21 mouse cellular contexts compared by ENCODE assay signal in genomic region chr7:128100742-128101357, GRCm38 (mm10). TPM values are rescaled to one million over a fixed set of nuclear protein-coding genes. Genes with fewer than 3 reads are reported as not detected.
"Had no signal": no experiment of that assay in that cellular context is flagged by ENCODE, and none has a peak within 500 bp of the region (broad histone marks: within the 10 kb centered on the region; RNA-seq: fewer than 3 reads in every experiment).

No protein-coding gene starts in this region.

- H3K27me3 ChIP-seq: limb, embryonic 15.5 days; liver, embryonic 13.5 days; midbrain, embryonic 12.5 days; stomach, embryonic 15.5 days had no signal

- H3K4me2 ChIP-seq: limb, embryonic 15.5 days; liver, embryonic 13.5 days; midbrain, embryonic 12.5 days; stomach, embryonic 15.5 days had no signal

- H3K4me1 ChIP-seq: limb, embryonic 15.5 days; liver, embryonic 13.5 days; midbrain, embryonic 12.5 days; stomach, embryonic 15.5 days had no signal

- H3K4me3 ChIP-seq: left cerebral cortex, adult 2 months; limb, embryonic 15.5 days; liver, embryonic 13.5 days; midbrain, embryonic 12.5 days; stomach, embryonic 15.5 days had no signal

- DNase-seq: kidney, adult 18-20 months; kidney, postnatal 10 days; kidney, postnatal 4 days; liver, embryonic 13.5 days; lung, adult 18-20 months; right cerebral cortex, adult 18-20 months; right cerebral cortex, postnatal 25 days; thymus, postnatal 36 days had no signal

- H3K27ac ChIP-seq: left cerebral cortex, adult 2 months; limb, embryonic 15.5 days; liver, embryonic 13.5 days; midbrain, embryonic 12.5 days; stomach, embryonic 15.5 days had no signal

- H3K36me3 ChIP-seq: limb, embryonic 15.5 days; liver, embryonic 13.5 days; midbrain, embryonic 12.5 days; stomach, embryonic 15.5 days had no signal

- H3K9ac ChIP-seq: limb, embryonic 15.5 days; liver, embryonic 13.5 days; midbrain, embryonic 12.5 days; stomach, embryonic 15.5 days had no signal

- H3K9me3 ChIP-seq: limb, embryonic 15.5 days; liver, embryonic 13.5 days; midbrain, embryonic 12.5 days; stomach, embryonic 15.5 days had no signal

- ATAC-seq: midbrain, embryonic 16.5 days had no signal

RNA-seq across cellular contexts. Expression of gene Itgax, which starts 28.5 kb away (rescaled TPM):
- polyA plus RNA-seq: limb, embryonic 11.5 days had no signal

RNA-seq across cellular contexts. Expression of gene Gm49368, which starts 38.4 kb away (rescaled TPM):
- total RNA-seq: layer of hippocampus, postnatal 25 days; left cerebral cortex, adult 2 months; left cerebral cortex, postnatal 25 days; megakaryocyte-erythroid progenitor cell, adult 5-6 weeks had no signal
- polyA plus RNA-seq: kidney, embryonic 14.5 days; limb, embryonic 11.5 days; limb, embryonic 15.5 days; liver, embryonic 13.5 days; lung, embryonic 16.5 days; midbrain, embryonic 12.5 days; midbrain, embryonic 16.5 days; neural tube, embryonic 14.5 days; stomach, embryonic 15.5 days; thymus, postnatal 0 days had no signal

RNA-seq across cellular contexts. Expression of gene Itgad, which starts 53.3 kb away (rescaled TPM):
- total RNA-seq: left cerebral cortex, adult 2 months had no signal
- polyA plus RNA-seq: kidney, embryonic 14.5 days; limb, embryonic 11.5 days; limb, embryonic 15.5 days; liver, embryonic 13.5 days; midbrain, embryonic 12.5 days; midbrain, embryonic 16.5 days; neural tube, embryonic 14.5 days; stomach, embryonic 15.5 days had no signal
